Mouse (Mus musculus) small intestine, adult 2 months (tissue): ENCODE data around the gene Tmem200a. TPM values are rescaled to one million over a fixed set of nuclear protein-coding genes. Genes with fewer than 3 reads are reported as not detected.
A peak's percentile ranks its signal among the peaks of the same experiment; 100 is the strongest.

Source experiments
- H3K27ac ChIP-seq: fragments of 200-500 bp; 2 replicates; pipeline ENCODE4 v1.5.1; 2012; ENCODE audit warnings: low read depth, low read length, control low read depth, inconsistent platforms; ENCODE audit not compliant: insufficient read depth
- H3K27me3 ChIP-seq: fragments of 200-500 bp; 2 replicates; pipeline ENCODE4 v1.6.1; 2012; ENCODE audit warnings: mild to moderate bottlenecking, moderate library complexity, low read length, inconsistent platforms; ENCODE audit not compliant: control insufficient read depth, insufficient read depth
- H3K36me3 ChIP-seq: fragments of 200-500 bp; 2 replicates; pipeline ENCODE4 v1.6.1; 2012; ENCODE audit warnings: mild to moderate bottlenecking, low read length, control low read depth, inconsistent platforms; ENCODE audit not compliant: control insufficient read depth, insufficient read depth
- H3K4me1 ChIP-seq: fragments of 200-500 bp; 2 replicates; pipeline ENCODE4 v1.6.1; 2012; ENCODE audit warnings: low read length, inconsistent platforms, mixed read lengths; ENCODE audit not compliant: control insufficient read depth, insufficient read depth, insufficient read length
- H3K4me3 ChIP-seq: fragments of 200-500 bp; 2 replicates; pipeline ENCODE4 v1.5.1; 2012; ENCODE audit warnings: low read depth, mild to moderate bottlenecking, control low read depth, inconsistent platforms, low read length, moderate library complexity
- CTCF ChIP-seq: fragments of 200-500 bp; IDR thresholded peaks from 2 replicates; pipeline ENCODE4 v1.5.1; 2012; ENCODE audit warnings: low read depth, mild to moderate bottlenecking, control low read depth, inconsistent platforms, low read length, moderate library complexity, mixed read lengths; ENCODE audit not compliant: insufficient replicate concordance, insufficient read length; ENCODE audit errors: extremely low read depth
- POLR2A ChIP-seq: fragments of 200-500 bp; IDR thresholded peaks from 2 replicates; pipeline ENCODE4 v1.6.1; 2012; ENCODE audit warnings: low read depth, mild to moderate bottlenecking, control low read depth, inconsistent platforms, low read length, moderate library complexity
- WGBS: fragments of 180-500 bp; shearing (Covaris S2); methylation state at CpG from one replicate; pipeline ENCODE4 v1.1.7; 2018; 5-methylcytosine and 5-hydroxymethylcytosine counted together
- polyA plus RNA-seq: library from polyadenylated mRNA; depleted of rRNA; stranded (reverse); fragments of >200 nt; gene quantifications from 2 replicates; pipeline ENCODE4 v1.2.3, GENCODE M21; 2012

Tmem200a gene
- polyA plus RNA-seq, 1 experiment = 0.65 TPM

- no peak for TF ChIP-seq POLR2A
- no peak for TF ChIP-seq CTCF
- Histone ChIP-seq H3K27ac (no peak within 1 kb of the TSS), H3K4me3 (peak within 1 kb of the TSS; percentile 58), H3K4me1 (no peaks in the 10 kb centered on the region), H3K27me3 (peaks cover 16% of the 10 kb centered on the region), H3K36me3 (no peaks in the 10 kb centered on the region)
- 4% methylated on average over 52 of the region's 52 CpGs for WGBS
Measured at GRCm38 (mm10) chr10:26077671-26078481, 976 bp downstream of the Tmem200a start, which contains the start of gene Gm9767. Gene Gm9767 (plus strand): TSS chr10:26078255.

DNA sequence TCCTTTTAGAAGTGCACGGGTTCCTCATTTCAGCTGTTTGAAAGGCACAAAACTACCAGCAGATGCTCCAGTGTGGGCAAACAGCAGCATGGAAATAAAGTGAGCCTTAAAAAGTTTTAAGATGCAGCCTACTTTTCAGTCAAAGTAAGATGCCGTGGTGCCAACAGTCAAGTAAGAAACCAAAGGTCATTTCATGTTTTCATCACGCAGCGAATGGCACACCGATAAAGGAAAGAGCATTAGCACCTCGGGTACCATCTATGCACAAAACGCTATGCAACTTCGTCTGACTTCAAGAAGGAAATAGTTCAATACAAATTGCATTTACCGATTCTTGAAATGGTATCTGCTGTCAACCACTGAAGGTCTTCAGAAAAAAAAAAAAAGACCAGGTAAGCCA lies 1.9 kb downstream of the Tmem200a start:
- 77% methylated on average over 9 of the region's 9 CpGs for WGBS
- Histone ChIP-seq H3K27me3 (peaks cover 16% of the 10 kb centered on the region), H3K4me1 (no peaks in the 10 kb centered on the region), H3K27ac (no peak overlapping the region), H3K4me3 (no peak overlapping the region), H3K36me3 (no peaks in the 10 kb centered on the region)
- TF ChIP-seq POLR2A (no peak), CTCF (no peak)

DNA sequence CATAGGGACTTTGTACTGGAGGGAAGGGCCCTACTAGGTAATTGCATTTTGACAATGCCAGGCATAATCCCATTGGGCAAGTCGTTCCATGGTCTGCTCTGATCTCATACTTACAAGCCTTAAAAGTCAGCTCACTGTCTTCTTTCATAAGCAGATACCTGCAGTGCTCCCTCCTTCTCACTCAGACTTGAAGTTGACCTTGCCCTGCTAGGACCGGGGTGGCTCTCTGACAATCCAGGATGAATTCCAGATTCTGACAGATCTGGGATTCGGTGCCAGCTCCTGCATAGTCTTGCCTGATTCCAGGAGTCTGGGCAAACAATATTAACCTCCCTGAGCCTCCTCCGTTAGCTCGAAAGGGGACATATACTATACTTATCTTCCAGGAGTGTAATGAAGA lies 6.9 kb downstream of the Tmem200a start:
- WGBS = 68% methylated on average over 5 of the region's 5 CpGs
- Histone ChIP-seq H3K27ac (no peak overlapping the region), H3K36me3 (no peaks in the 10 kb centered on the region), H3K4me1 (no peaks in the 10 kb centered on the region), H3K27me3 (no peaks in the 10 kb centered on the region), H3K4me3 (no peak overlapping the region)
- TF ChIP-seq POLR2A (no peak), CTCF (no peak)

GRCm38 (mm10) chr10:26063071-26063470 lies 15.8 kb downstream of the Tmem200a start:
- Histone ChIP-seq H3K27me3 (no peaks in the 10 kb centered on the region), H3K4me3 (no peak overlapping the region), H3K36me3 (no peaks in the 10 kb centered on the region), H3K4me1 (no peaks in the 10 kb centered on the region), H3K27ac (no peak overlapping the region)
- 85% methylated on average over 4 of the region's 4 CpGs for WGBS
- no peak for TF ChIP-seq POLR2A
- no peak for TF ChIP-seq CTCF

DNA sequence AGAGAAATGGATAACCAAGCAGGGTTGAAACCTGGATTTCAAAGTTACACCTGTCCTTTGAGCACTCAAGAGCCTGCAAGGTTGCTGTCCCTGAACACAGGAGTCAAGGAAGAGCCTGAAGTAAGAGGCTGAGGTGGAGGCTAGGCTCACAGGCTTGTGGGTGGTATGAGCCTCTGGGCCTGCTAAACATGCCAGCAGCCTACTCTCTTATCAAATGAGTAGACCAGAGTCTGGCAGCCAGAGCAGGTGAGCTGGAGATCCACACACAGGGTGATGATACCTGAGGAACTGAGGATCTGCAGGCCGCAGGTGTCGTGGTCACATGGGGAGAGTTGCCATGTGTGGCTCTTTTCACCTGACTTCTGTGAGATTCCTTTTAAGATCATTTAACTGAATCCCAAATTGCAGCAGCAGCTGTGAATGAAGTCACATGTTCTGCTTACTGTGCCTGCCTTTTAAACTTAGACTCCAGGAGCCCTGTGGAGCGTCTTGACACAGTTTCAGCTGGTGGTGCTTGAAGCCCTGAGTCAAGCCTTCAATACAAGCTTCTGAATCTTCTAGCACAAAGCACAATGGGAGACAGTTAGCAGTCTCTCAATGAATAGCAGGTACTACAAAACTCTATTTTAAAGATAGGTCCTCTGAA lies 19.1 kb downstream of the Tmem200a start:
- Histone ChIP-seq H3K4me1 (no peaks in the 10 kb centered on the region), H3K27ac (no peak overlapping the region), H3K27me3 (no peaks in the 10 kb centered on the region), H3K36me3 (no peaks in the 10 kb centered on the region), H3K4me3 (no peak overlapping the region)
- TF ChIP-seq CTCF (no peak), POLR2A (no peak)
- WGBS = 90% methylated on average over 3 of the region's 3 CpGs

GRCm38 (mm10) chr10:26051177-26051576 lies 27.7 kb downstream of the Tmem200a start:
- TF ChIP-seq POLR2A (no peak), CTCF (no peak)
- Histone ChIP-seq H3K4me3 (no peak overlapping the region), H3K4me1 (no peaks in the 10 kb centered on the region), H3K27me3 (no peaks in the 10 kb centered on the region), H3K27ac (no peak overlapping the region), H3K36me3 (no peaks in the 10 kb centered on the region)
- 35% methylated on average over 2 of the region's 2 CpGs for WGBS

DNA sequence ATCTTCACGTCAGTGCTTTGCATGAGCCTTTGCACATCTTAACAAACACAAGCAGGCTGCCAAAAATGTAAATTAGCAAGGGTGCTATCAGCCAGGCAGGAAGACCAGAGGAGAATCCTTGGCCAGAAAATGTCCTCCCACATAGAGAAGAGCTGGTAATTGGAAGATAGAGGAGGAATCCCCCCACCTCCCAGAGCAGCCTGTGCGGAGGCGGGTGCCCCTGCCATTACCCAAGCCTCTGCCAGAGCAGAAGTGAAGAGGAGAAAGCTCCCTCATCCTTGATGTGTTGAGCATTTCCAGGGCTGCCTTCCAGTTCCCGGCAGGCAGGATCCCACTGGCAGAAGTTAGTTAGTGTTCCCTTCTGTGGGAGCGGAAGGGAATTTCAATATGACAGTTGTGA lies 43.9 kb downstream of the Tmem200a start:
- Histone ChIP-seq H3K36me3 (no peaks in the 10 kb centered on the region), H3K4me3 (no peak overlapping the region), H3K4me1 (no peaks in the 10 kb centered on the region), H3K27me3 (no peaks in the 10 kb centered on the region), H3K27ac (no peak overlapping the region)
- TF ChIP-seq POLR2A (no peak), CTCF (no peak)
- WGBS = 82% methylated on average over 5 of the region's 5 CpGs

- WGBS = 70% methylated on average over 3 of the region's 3 CpGs
- H3K36me3 ChIP-seq = no peaks in the 10 kb centered on the region
- TF ChIP-seq CTCF (no peak), POLR2A (no peak)
- no peak overlapping the region for H3K4me3 ChIP-seq
- no peaks in the 10 kb centered on the region for H3K27me3 ChIP-seq
- no peaks in the 10 kb centered on the region for H3K4me1 ChIP-seq
- H3K27ac ChIP-seq = no peak overlapping the region
Measured at GRCm38 (mm10) chr10:26018740-26019139, 60.1 kb downstream of the Tmem200a start.
